Mouse (Mus musculus) hindlimb bud, embryonic 11.5 days (tissue): Measurements from ENCODE around the gene Fbxl3.

Source experiments
- DNase-seq: peaks from one replicate; pipeline ENCODE4 v3.0.0-alpha.2; 2012; ENCODE audit warnings: low read depth, low spot score; ENCODE audit errors: extremely low spot score

The Fbxl3 gene

GRCm38 (mm10) chr14:103099238-103099933 lies at the start of gene Fbxl3:
Gene Fbxl3 (minus strand): TSS chr14:103099566.
- DNase-seq: peak; percentile 54

GRCm38 (mm10) chr14:103131991-103132390 lies 32.6 kb upstream of the Fbxl3 start:
- no peak for DNase-seq

GRCm38 (mm10) chr14:103125756-103126155 lies 26.4 kb upstream of the Fbxl3 start:
- no peak for DNase-seq

GRCm38 (mm10) chr14:103114994-103115670 lies 15.8 kb upstream of the Fbxl3 start:
- no peak for DNase-seq

GRCm38 (mm10) chr14:103112606-103113363 lies 13.4 kb upstream of the Fbxl3 start:
- no peak for DNase-seq

- no peak for DNase-seq
These were observed 10.6 kb upstream of the Fbxl3 start for GRCm38 (mm10) chr14:103109971-103110370.

- DNase-seq: no peak
These were observed 6.9 kb upstream of the Fbxl3 start for GRCm38 (mm10) chr14:103106301-103106700.

GRCm38 (mm10) chr14:103102731-103103335 lies 3.5 kb upstream of the Fbxl3 start:
- DNase-seq: no peak

- no peak for DNase-seq
These were observed 2.9 kb upstream of the Fbxl3 start for GRCm38 (mm10) chr14:103102246-103102645.

GRCm38 (mm10) chr14:103101171-103101570 lies 1.8 kb upstream of the Fbxl3 start:
- DNase-seq: no peak

GRCm38 (mm10) chr14:103100296-103100695 lies 930 bp upstream of the Fbxl3 start:
- DNase-seq: no peak

- DNase-seq: no peak
These were observed 655 bp downstream of the Fbxl3 start for GRCm38 (mm10) chr14:103098587-103099235.

- no peak for DNase-seq
These were observed 1.2 kb downstream of the Fbxl3 start for GRCm38 (mm10) chr14:103098213-103098586.

- DNase-seq: no peak
These were observed 2.7 kb downstream of the Fbxl3 start for GRCm38 (mm10) chr14:103096621-103097020.

GRCm38 (mm10) chr14:103095826-103096225 lies 3.5 kb downstream of the Fbxl3 start:
- no peak for DNase-seq

GRCm38 (mm10) chr14:103095036-103095435 lies 4.3 kb downstream of the Fbxl3 start:
- DNase-seq: no peak

- DNase-seq: no peak
These were observed 5.7 kb downstream of the Fbxl3 start for GRCm38 (mm10) chr14:103093670-103094069.

GRCm38 (mm10) chr14:103093236-103093635 lies 6.1 kb downstream of the Fbxl3 start:
- no peak for DNase-seq

GRCm38 (mm10) chr14:103088624-103089023 lies 10.7 kb downstream of the Fbxl3 start:
- DNase-seq: peak; percentile 33

- no peak for DNase-seq
These were observed 11.5 kb downstream of the Fbxl3 start for GRCm38 (mm10) chr14:103087846-103088245.
